Mouse (Mus musculus) neural tube, embryonic 11.5 days (tissue): ENCODE measurements around the gene Zfp189. TPM values are rescaled to one million over a fixed set of nuclear protein-coding genes. Genes with fewer than 3 reads are reported as not detected.
A peak's percentile ranks its signal among the peaks of the same experiment; 100 is the strongest.
"Not testable (repeated sequence)": the region's sequence is repeated elsewhere in the genome, so short reads cannot be mapped to it uniquely, and the experiment has no call there.

Experiments used
- ATAC-seq: fragments of 200-750 bp; cut with Nextera tagmentation; 2 replicates; pipeline ENCODE4 v1.8.0; 2017; ENCODE audit warnings: moderate number of reproducible peaks, mild to moderate bottlenecking, moderate TSS enrichment, moderate library complexity; ENCODE audit not compliant: insufficient read depth, low FRiP score, low TSS enrichment
- DNase-seq: peaks from one replicate; pipeline ENCODE4 v3.0.0-alpha.2; 2015; ENCODE audit warnings: low spot score
- H3K27ac ChIP-seq: fragments of 300-500 bp; sonication (generic); 2 replicates; pipeline ENCODE4 v1.5.1; 2014; ENCODE audit warnings: low read depth, mild to moderate bottlenecking, low read length
- H3K27me3 ChIP-seq: fragments of 300-500 bp; sonication (generic); 2 replicates; pipeline ENCODE4 v1.6.1; 2014; ENCODE audit warnings: mild to moderate bottlenecking, low read length, mixed read lengths; ENCODE audit not compliant: control insufficient read depth, insufficient read depth
- H3K36me3 ChIP-seq: fragments of 300-500 bp; sonication (generic); 2 replicates; pipeline ENCODE4 v1.6.1; 2014; ENCODE audit warnings: mild to moderate bottlenecking, low read length, moderate library complexity, mixed read lengths; ENCODE audit not compliant: control insufficient read depth, insufficient read depth
- H3K4me1 ChIP-seq: fragments of 300-500 bp; sonication (generic); 2 replicates; pipeline ENCODE4 v1.6.1; 2014; ENCODE audit warnings: low read length, mixed read lengths; ENCODE audit not compliant: control insufficient read depth, insufficient read depth
- H3K4me2 ChIP-seq: fragments of 300-500 bp; sonication (generic); 2 replicates; pipeline ENCODE4 v1.6.1; 2014; ENCODE audit warnings: low read depth, mild to moderate bottlenecking, moderate library complexity
- H3K4me3 ChIP-seq: fragments of 300-500 bp; sonication (generic); 2 replicates; pipeline ENCODE4 v1.5.1; 2014; ENCODE audit warnings: low read depth, low read length
- H3K9ac ChIP-seq: fragments of 300-500 bp; sonication (generic); 2 replicates; pipeline ENCODE4 v1.6.1; 2014; ENCODE audit warnings: mild to moderate bottlenecking, low read length
- H3K9me3 ChIP-seq: fragments of 300-500 bp; sonication (generic); 2 replicates; pipeline ENCODE4 v1.6.1; 2016; ENCODE audit warnings: low read length; ENCODE audit not compliant: control insufficient read depth
- WGBS: fragments of 180-500 bp; shearing (Covaris S2); extraction: QIAGEN DNeasy Blood & Tissue Kit; methylation state at CpG from one replicate; pipeline ENCODE4 v1.1.7; 2014; 5-methylcytosine and 5-hydroxymethylcytosine counted together
- polyA plus RNA-seq: library from polyadenylated mRNA; unstranded; fragments of >200 nt; fragmentation: Nextera tagmentation; extraction: Ambion mirVana; gene quantifications from 2 replicates; pipeline ENCODE4 v1.2.1, GENCODE M21; 2014

The Zfp189 gene
- 13.2 and 15.0 TPM in 2 replicates for polyA plus RNA-seq

- H3K4me1 ChIP-seq: peaks cover 3% of the 10 kb centered on the region; the same call in 1 of the 2 replicates
- H3K36me3 ChIP-seq: 0 out of 2 replicates have a peak, but pooled peaks cover 2% of the 10 kb centered on the region
- DNase-seq: peak; percentile 93
- ATAC-seq: peak; percentile 99
- H3K27ac ChIP-seq: no peak within 1 kb of the TSS
- peak within 1 kb of the TSS; percentile 44 for H3K4me3 ChIP-seq
- WGBS: under 1% methylated on average over 41 of the region's 41 CpGs
- H3K9ac ChIP-seq: peak within 1 kb of the TSS; percentile 67
- H3K9me3 ChIP-seq: no peaks in the 10 kb centered on the region
- H3K4me2 ChIP-seq: peak within 1 kb of the TSS; percentile 56
- no peaks in the 10 kb centered on the region for H3K27me3 ChIP-seq
Measured at GRCm38 (mm10) chr4:49520572-49521340, at the start of gene Zfp189, which contains the start of gene Mrpl50. TSS of gene Zfp189 (plus strand) at chr4:49521176. TSS of gene Mrpl50 (minus strand) at chr4:49521093.

- Histone ChIP-seq H3K36me3 (no peaks in the 10 kb centered on the region), H3K27ac (no peak within 1 kb of the TSS), H3K4me1 (no peaks in the 10 kb centered on the region), H3K9ac (no peak within 1 kb of the TSS), H3K4me2 (no peak within 1 kb of the TSS), H3K4me3 (no peak within 1 kb of the TSS), H3K9me3 (no peaks in the 10 kb centered on the region), H3K27me3 (no peaks in the 10 kb centered on the region)
- no peak for ATAC-seq
- 58% methylated on average over 3 of the region's 3 CpGs for WGBS
- no peak for DNase-seq
Measured at GRCm38 (mm10) chr4:49473435-49474100, 47.4 kb upstream of the Zfp189 start, which contains the start of gene Acnat1. TSS of gene Acnat1 (minus strand) at chr4:49473912.

- DNase-seq (no peak), ATAC-seq (no peak)
- H3K9ac ChIP-seq: no peak overlapping the region
- no peak overlapping the region for H3K4me2 ChIP-seq
- no peak overlapping the region for H3K27ac ChIP-seq
- H3K9me3 ChIP-seq: no peaks in the 10 kb centered on the region
- H3K27me3 ChIP-seq: no peaks in the 10 kb centered on the region
- no peak overlapping the region for H3K4me3 ChIP-seq
- no peaks in the 10 kb centered on the region for H3K36me3 ChIP-seq
- H3K4me1 ChIP-seq: no peaks in the 10 kb centered on the region
Measured at GRCm38 (mm10) chr4:49474583-49474982, 46.4 kb upstream of the Zfp189 start.

GRCm38 (mm10) chr4:49478118-49478877 lies 42.7 kb upstream of the Zfp189 start:
- Histone ChIP-seq H3K27me3 (no peaks in the 10 kb centered on the region), H3K4me3 (no peak overlapping the region), H3K9ac (no peak overlapping the region), H3K36me3 (no peaks in the 10 kb centered on the region), H3K9me3 (no peaks in the 10 kb centered on the region), H3K27ac (no peak overlapping the region), H3K4me1 (no peaks in the 10 kb centered on the region), H3K4me2 (peak overlapping the region; percentile 28)
- ATAC-seq (peak; percentile 80; the same call in 1 of the 2 replicates), DNase-seq (peak; percentile 26)
- 22% methylated on average over 19 of the region's 19 CpGs for WGBS

- H3K9me3 ChIP-seq, H3K4me2 ChIP-seq, H3K4me3 ChIP-seq, H3K36me3 ChIP-seq, H3K27ac ChIP-seq, DNase-seq, H3K27me3 ChIP-seq, ATAC-seq, H3K9ac ChIP-seq, H3K4me1 ChIP-seq: not testable (repeated sequence)
- WGBS: 13% methylated on average over 2 of the region's 2 CpGs
Measured at GRCm38 (mm10) chr4:49479035-49479434, 41.9 kb upstream of the Zfp189 start.

- DNase-seq: no peak
- 21% methylated on average over 21 of the region's 21 CpGs for WGBS
Measured at GRCm38 (mm10) chr4:49480104-49480760, 40.7 kb upstream of the Zfp189 start.

GRCm38 (mm10) chr4:49480896-49481295 lies 40.1 kb upstream of the Zfp189 start:
- DNase-seq: no peak
- H3K4me2 ChIP-seq: no peak overlapping the region
- H3K36me3 ChIP-seq: no peaks in the 10 kb centered on the region
- no peak overlapping the region for H3K9ac ChIP-seq
- ATAC-seq: no peak
- no peak overlapping the region for H3K4me3 ChIP-seq
- no peaks in the 10 kb centered on the region for H3K27me3 ChIP-seq
- no peaks in the 10 kb centered on the region for H3K9me3 ChIP-seq
- 38% methylated on average over 3 of the region's 3 CpGs for WGBS
- no peak overlapping the region for H3K27ac ChIP-seq
- no peaks in the 10 kb centered on the region for H3K4me1 ChIP-seq

More at GRCm38 (mm10) chr4:49480104-49480760, 40.7 kb upstream of the Zfp189 start:
- no peak overlapping the region for H3K4me2 ChIP-seq
- no peaks in the 10 kb centered on the region for H3K36me3 ChIP-seq
- no peaks in the 10 kb centered on the region for H3K4me1 ChIP-seq
- no peak overlapping the region for H3K27ac ChIP-seq
- no peaks in the 10 kb centered on the region for H3K9me3 ChIP-seq
- H3K27me3 ChIP-seq: no peaks in the 10 kb centered on the region
- no peak overlapping the region for H3K9ac ChIP-seq
- ATAC-seq: no peak
- no peak overlapping the region for H3K4me3 ChIP-seq

GRCm38 (mm10) chr4:49485442-49485841 lies 35.5 kb upstream of the Zfp189 start:
- Histone ChIP-seq H3K9ac (no peak overlapping the region), H3K27ac (no peak overlapping the region), H3K9me3 (no peaks in the 10 kb centered on the region), H3K27me3 (no peaks in the 10 kb centered on the region), H3K4me1 (no peaks in the 10 kb centered on the region), H3K4me3 (no peak overlapping the region), H3K4me2 (no peak overlapping the region), H3K36me3 (no peaks in the 10 kb centered on the region)
- no peak for ATAC-seq
- no peak for DNase-seq
